Mouse (Mus musculus) adrenal gland, adult 18-20 months (tissue): ENCODE results near the gene Cnfn. TPM values are rescaled to one million over a fixed set of nuclear protein-coding genes. Genes with fewer than 3 reads are reported as not detected.
"Not testable (repeated sequence)": the region's sequence is repeated elsewhere in the genome, so short reads cannot be mapped to it uniquely, and the experiment has no call there.

Source experiments
- DNase-seq, 2 experiments: peaks; one replicate each; pipeline ENCODE4 v3.0.0; 2021 to 2022; ENCODE audit warnings: low spot score in 2 of 2
- long read RNA-seq, 2 experiments: library from polyadenylated mRNA; stranded (forward); transcript quantifications; one replicate each; pipeline ENCODE4 v2.0.0; 2021
- total RNA-seq, 2 experiments: library from RNA; stranded (reverse); gene quantifications; 1 replicate in 1 of 2; 2 replicates in 1 of 2; pipeline ENCODE4 v1.2.3; 2021

Cnfn gene
- total RNA-seq: not detected
- long read RNA-seq, experiment 1: 0 reads
- long read RNA-seq, experiment 2: 0 reads

- no peak for DNase-seq
Measured at GRCm38 (mm10) chr7:25369058-25369749, at the start of gene Cnfn. Gene Cnfn (minus strand): TSS chr7:25369724.

GRCm38 (mm10) chr7:25417597-25417996 is 48.1 kb upstream of the Cnfn start:
- peak in 1 of 2 experiments; percentile 22 for DNase-seq

- DNase-seq: no peak
Measured at GRCm38 (mm10) chr7:25412833-25413441, 43.4 kb upstream of the Cnfn start, which contains the start of gene Cxcl17. Gene Cxcl17 (minus strand): TSS chr7:25412886.

GRCm38 (mm10) chr7:25411861-25412260 is 42.3 kb upstream of the Cnfn start:
- no peak for DNase-seq

GRCm38 (mm10) chr7:25410969-25411615 is 41.6 kb upstream of the Cnfn start:
- no peak for DNase-seq

- no peak for DNase-seq
Measured at GRCm38 (mm10) chr7:25409114-25409760, 39.7 kb upstream of the Cnfn start.

GRCm38 (mm10) chr7:25406468-25406867 is 36.9 kb upstream of the Cnfn start:
- no peak for DNase-seq

GRCm38 (mm10) chr7:25402671-25403101 is 33.2 kb upstream of the Cnfn start:
- DNase-seq: peak; percentile 59 to 74

GRCm38 (mm10) chr7:25401986-25402385 is 32.5 kb upstream of the Cnfn start:
- peak in 1 of 2 experiments; percentile 40 for DNase-seq

- no peak for DNase-seq
Measured at GRCm38 (mm10) chr7:25401551-25401950, 32.0 kb upstream of the Cnfn start.

GRCm38 (mm10) chr7:25399028-25399427 is 29.5 kb upstream of the Cnfn start:
- DNase-seq: not testable (repeated sequence)

GRCm38 (mm10) chr7:25398610-25399009 is 29.1 kb upstream of the Cnfn start, which contains the start of gene Lipe:
Gene Lipe (minus strand): TSS chr7:25398710.
- DNase-seq: no peak

- DNase-seq: no peak
Measured at GRCm38 (mm10) chr7:25396621-25397020, 27.1 kb upstream of the Cnfn start.

- DNase-seq: peak; percentile 94 to 97
Measured at GRCm38 (mm10) chr7:25395558-25396521, 26.3 kb upstream of the Cnfn start.

- DNase-seq: no peak
Measured at GRCm38 (mm10) chr7:25395186-25395557, 25.6 kb upstream of the Cnfn start.

- DNase-seq: peak in 1 of 2 experiments; percentile 41
Measured at GRCm38 (mm10) chr7:25394754-25395153, 25.2 kb upstream of the Cnfn start.

- DNase-seq: peak in 1 of 2 experiments; percentile 48
Measured at GRCm38 (mm10) chr7:25393451-25394210, 24.1 kb upstream of the Cnfn start.

- peak in 1 of 2 experiments; percentile 10 for DNase-seq
Measured at GRCm38 (mm10) chr7:25392851-25393250, 23.3 kb upstream of the Cnfn start.

- peak in 1 of 2 experiments; percentile 18 for DNase-seq
Measured at GRCm38 (mm10) chr7:25391856-25392453, 22.4 kb upstream of the Cnfn start.
